Mouse (Mus musculus): ENCODE results near the gene Smg1.

- TF ChIP-seq CTCF (IDR thresholded peaks at IDR 0.05; ENCODE audit: borderline replicate concordance, insufficient read depth, low read length) (no peak), POLR2A (IDR thresholded peaks at IDR 0.05; ENCODE audit: low read depth, low read length) (no peak)
Observed at GRCm38 (mm10) chr7:118097615-118098014, 145.9 kb downstream of the Smg1 start.
